Mouse (Mus musculus) midbrain, postnatal 0 days (tissue): ENCODE results near the gene Tsks. TPM values are rescaled to one million over a fixed set of nuclear protein-coding genes. Genes with fewer than 3 reads are reported as not detected.
A peak's percentile ranks its signal among the peaks of the same experiment; 100 is the strongest.

Experiments used
- ATAC-seq: fragments of 200-750 bp; cut with Nextera tagmentation; 2 replicates; pipeline ENCODE4 v1.8.0; 2017; ENCODE audit warnings: moderate number of reproducible peaks, mild to moderate bottlenecking, moderate TSS enrichment, moderate library complexity; ENCODE audit not compliant: low FRiP score
- DNase-seq: peaks from one replicate; pipeline ENCODE4 v3.0.0-alpha.2; 2015; ENCODE audit warnings: low spot score
- H3K27ac ChIP-seq: fragments of 300-500 bp; sonication (generic); 2 replicates; pipeline ENCODE4 v1.5.1; 2014; ENCODE audit warnings: low read depth, mild to moderate bottlenecking, low read length, mixed read lengths
- H3K27me3 ChIP-seq: fragments of 300-500 bp; sonication (generic); 2 replicates; pipeline ENCODE4 v1.6.1; 2014; ENCODE audit warnings: low read length, control low read depth, mixed read lengths; ENCODE audit not compliant: insufficient read depth
- H3K36me3 ChIP-seq: fragments of 300-500 bp; sonication (generic); 2 replicates; pipeline ENCODE4 v1.6.1; 2014; ENCODE audit warnings: low read length, control low read depth, mixed read lengths; ENCODE audit not compliant: insufficient read depth
- H3K4me1 ChIP-seq: fragments of 300-500 bp; sonication (generic); 2 replicates; pipeline ENCODE4 v1.6.1; 2014; ENCODE audit warnings: mild to moderate bottlenecking, control low read depth, antibody characterized with exemption, low read length, mixed read lengths; ENCODE audit not compliant: insufficient read depth
- H3K4me2 ChIP-seq: fragments of 300-500 bp; sonication (generic); 2 replicates; pipeline ENCODE4 v1.6.1; 2014; ENCODE audit warnings: low read depth, mild to moderate bottlenecking, low read length, mixed read lengths; ENCODE audit not compliant: poor library complexity, severe bottlenecking
- H3K4me3 ChIP-seq: fragments of 300-500 bp; sonication (generic); 2 replicates; pipeline ENCODE4 v1.5.1; 2014; ENCODE audit warnings: low read depth, mild to moderate bottlenecking, low read length, moderate library complexity
- H3K9ac ChIP-seq: fragments of 300-500 bp; sonication (generic); replicated peaks from 2 replicates; pipeline ENCODE4 v1.6.1; 2014; ENCODE audit warnings: mild to moderate bottlenecking, low read length, moderate library complexity, mixed read lengths; ENCODE audit not compliant: poor library complexity, severe bottlenecking
- H3K9me3 ChIP-seq: fragments of 300-500 bp; sonication (generic); 2 replicates; pipeline ENCODE4 v1.6.1; 2016; ENCODE audit warnings: low read length, control low read depth
- CTCF ChIP-seq: IDR thresholded peaks from 2 replicates; pipeline ENCODE4 v1.5.1; 2016; ENCODE audit warnings: antibody characterized with exemption, mild to moderate bottlenecking
- WGBS: fragments of 180-500 bp; shearing (Covaris S2); extraction: QIAGEN DNeasy Blood & Tissue Kit; methylation state at CpG from one replicate; pipeline ENCODE4 v1.1.7; 2014; 5-methylcytosine and 5-hydroxymethylcytosine counted together
- polyA plus RNA-seq: library from polyadenylated mRNA; unstranded; fragments of >200 nt; fragmentation: Nextera tagmentation; extraction: Ambion mirVana; gene quantifications from 2 replicates; pipeline ENCODE4 v1.2.1, GENCODE M21; 2015
- total RNA-seq: library from RNA; depleted of rRNA; stranded (reverse); fragments of >200 nt; gene quantifications from 2 replicates; pipeline ENCODE4 v1.2.3, GENCODE M21; 2014

Gene Tsks
- total and polyA plus RNA-seq, 2 experiments from 2014 or later = 0.12 TPM; not detected in 1

DNA sequence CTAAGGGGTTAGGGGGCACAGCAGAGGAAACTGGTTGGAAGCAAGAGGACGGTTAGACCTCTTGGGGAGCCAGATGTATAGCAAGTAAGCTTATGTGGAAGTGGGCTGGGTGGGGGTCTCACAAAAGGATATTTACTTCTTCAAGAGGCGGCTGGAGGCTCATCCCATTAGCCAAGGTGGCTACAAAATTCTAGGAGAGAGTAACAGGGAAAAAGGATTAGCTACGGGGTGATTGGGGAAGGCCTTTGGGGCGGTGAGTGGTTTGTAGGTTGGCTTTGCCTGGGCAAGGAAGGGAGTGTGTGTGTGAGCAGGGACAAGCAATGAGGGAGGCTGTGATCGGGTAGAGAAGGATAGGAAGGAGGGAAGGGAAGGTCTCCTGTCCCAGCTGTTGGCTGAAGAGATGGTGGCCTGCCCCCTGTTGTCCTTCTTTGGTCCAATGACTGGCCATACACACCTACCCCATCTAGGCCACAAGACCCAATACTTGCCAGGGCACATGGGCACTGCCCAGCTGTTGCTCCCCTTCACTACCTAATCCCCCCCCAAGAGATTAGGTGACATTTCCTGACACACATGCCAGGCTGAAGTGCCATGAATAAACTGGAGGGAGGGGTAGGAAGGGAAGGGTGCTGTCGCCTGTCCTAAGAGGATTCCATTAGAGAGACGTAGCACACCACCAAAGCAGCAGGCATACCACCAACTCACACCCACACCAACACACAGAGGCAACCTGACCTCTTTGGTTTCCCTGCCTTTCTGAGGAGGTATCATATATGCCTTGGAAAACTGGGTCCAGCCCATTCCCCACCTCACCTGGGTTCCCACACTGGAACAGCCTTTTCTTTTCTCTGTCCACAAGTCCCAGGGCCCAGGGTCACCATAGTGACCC, 41.2 kb downstream of the Tsks start:
- Histone ChIP-seq H3K27ac (no peak overlapping the region), H3K4me3 (no peak overlapping the region), H3K9ac (0 out of 2 replicates have a peak overlapping the region, but pooled peaks have one; percentile 24), H3K9me3 (no peaks in the 10 kb centered on the region), H3K27me3 (no peaks in the 10 kb centered on the region), H3K4me2 (peak overlapping the region; percentile 67), H3K4me1 (peaks cover 16% of the 10 kb centered on the region), H3K36me3 (peaks cover 38% of the 10 kb centered on the region)
- WGBS = 49% methylated on average over 7 of the region's 7 CpGs
- ATAC-seq (no peak), DNase-seq (no peak)
- peak; percentile 1; the same call in 1 of the 2 replicates for TF ChIP-seq CTCF

DNA sequence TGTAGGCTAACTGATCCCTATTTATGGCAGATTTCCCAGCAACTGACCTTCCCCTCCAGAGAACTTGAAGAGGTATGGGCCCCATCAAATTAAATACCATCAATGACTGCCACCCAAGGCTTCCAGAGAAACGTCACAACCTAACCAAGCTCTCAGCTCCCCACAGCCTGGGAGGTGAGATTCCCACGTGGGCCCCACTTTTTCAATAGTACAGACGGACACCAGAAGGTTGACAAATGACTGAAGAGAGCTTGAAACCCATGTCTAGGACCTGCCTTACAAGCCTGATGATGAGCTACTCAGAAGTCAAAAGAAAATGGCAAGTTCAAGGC, 41.8 kb downstream of the Tsks start:
- no peak for ATAC-seq
- no peaks in the 10 kb centered on the region for H3K9me3 ChIP-seq
- peaks cover 32% of the 10 kb centered on the region for H3K36me3 ChIP-seq
- H3K4me3 ChIP-seq = peak overlapping the region; percentile 87
- H3K4me1 ChIP-seq = peaks cover 16% of the 10 kb centered on the region
- H3K27me3 ChIP-seq = no peaks in the 10 kb centered on the region
- no peak overlapping the region for H3K9ac ChIP-seq
- no peak for TF ChIP-seq CTCF
- peak overlapping the region; percentile 67 for H3K4me2 ChIP-seq
- WGBS = 36% methylated on average over 3 of the region's 3 CpGs
- H3K27ac ChIP-seq = no peak overlapping the region
- DNase-seq = no peak

DNA sequence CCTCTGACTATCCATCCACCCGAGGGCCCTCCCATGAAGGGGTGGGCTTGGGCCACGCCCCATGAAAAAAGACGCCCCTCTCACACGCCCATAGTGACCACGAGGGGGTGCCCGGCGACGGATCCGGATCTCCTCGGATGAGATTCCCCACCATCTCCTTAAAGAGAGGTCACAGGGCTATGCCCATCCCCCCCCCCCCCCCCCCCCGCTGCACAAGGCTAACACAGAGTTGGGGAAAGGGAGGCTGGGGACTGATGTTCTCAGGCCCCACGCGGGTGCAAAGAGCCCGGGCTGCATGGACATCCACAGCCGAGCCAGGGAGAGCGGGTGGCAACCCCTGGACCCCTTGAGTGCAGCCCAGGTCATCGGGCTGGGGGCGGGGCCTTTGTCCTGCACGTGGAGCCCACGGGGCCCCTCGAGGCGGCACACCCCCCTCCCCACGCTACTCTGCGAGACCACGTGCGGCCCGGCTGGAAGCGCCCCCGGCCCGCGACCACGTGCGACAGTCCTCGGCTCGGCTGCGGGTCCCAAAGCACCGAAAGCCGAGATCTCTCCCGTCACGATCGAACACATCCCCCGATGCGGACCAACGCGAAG, 42.7 kb downstream of the Tsks start:
- no peaks in the 10 kb centered on the region for H3K27me3 ChIP-seq
- H3K4me3 ChIP-seq = peak overlapping the region; percentile 87
- TF ChIP-seq CTCF = peak; percentile 60
- ATAC-seq (peak; percentile 14), DNase-seq (peak; percentile 79)
- peak overlapping the region; percentile 67 for H3K4me2 ChIP-seq
- peak overlapping the region; percentile 98 for H3K27ac ChIP-seq
- WGBS = 0% methylated on average over 37 of the region's 45 CpGs
- H3K9ac ChIP-seq = peak overlapping the region; percentile 96
- H3K4me1 ChIP-seq = peaks cover 16% of the 10 kb centered on the region
- H3K9me3 ChIP-seq = no peaks in the 10 kb centered on the region
- H3K36me3 ChIP-seq = peaks cover 25% of the 10 kb centered on the region

DNA sequence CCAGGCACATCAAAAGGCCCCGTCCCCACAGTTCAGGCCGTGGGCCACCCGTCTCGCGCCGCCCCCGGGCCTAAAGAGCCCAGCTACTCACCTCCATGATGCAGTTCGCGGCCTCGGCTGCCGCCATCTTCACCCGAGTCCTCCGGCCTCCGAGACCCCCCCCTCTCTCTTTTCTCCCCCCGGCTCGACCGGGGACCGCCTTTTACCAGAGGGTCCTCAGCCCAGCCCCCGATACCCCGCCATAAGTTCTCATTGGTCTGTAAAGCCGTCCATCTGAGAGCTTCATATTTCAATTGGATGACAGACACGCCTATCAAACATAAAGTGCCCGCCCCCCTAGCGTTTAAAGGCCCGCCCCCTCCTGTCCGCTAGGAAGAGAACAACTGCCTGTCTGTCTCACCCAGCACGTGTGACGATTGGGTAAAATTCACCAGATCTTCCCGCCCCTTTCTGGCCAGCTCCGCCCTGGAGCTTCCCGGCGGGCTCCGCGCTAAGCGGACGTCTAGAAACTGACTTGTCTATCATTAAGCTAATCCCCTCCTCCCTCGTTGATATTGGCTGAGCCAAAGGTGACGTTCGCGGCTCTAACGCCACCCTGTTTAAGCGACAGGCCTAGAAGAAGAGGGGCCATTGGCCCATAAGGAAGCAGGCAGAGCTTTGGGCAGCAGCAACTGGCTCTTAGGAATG, 43.3 kb downstream of the Tsks start, which contains the start of gene Prmt1:
Gene Prmt1, minus strand, starts transcription at position 377 of the 687 bp plus-strand sequence.
- DNase-seq (peak; percentile 100), ATAC-seq (peak; percentile 96)
- peak within 1 kb of the TSS; percentile 75 for H3K4me2 ChIP-seq
- H3K9me3 ChIP-seq = no peaks in the 10 kb centered on the region
- no peaks in the 10 kb centered on the region for H3K27me3 ChIP-seq
- H3K27ac ChIP-seq = peak within 1 kb of the TSS; percentile 98
- H3K4me3 ChIP-seq = peak within 1 kb of the TSS; percentile 87
- WGBS = under 1% methylated on average over 42 of the region's 42 CpGs
- H3K36me3 ChIP-seq = peaks cover 19% of the 10 kb centered on the region
- TF ChIP-seq CTCF = no peak
- H3K4me1 ChIP-seq = peaks cover 16% of the 10 kb centered on the region
- peak within 1 kb of the TSS; percentile 96 for H3K9ac ChIP-seq

DNA sequence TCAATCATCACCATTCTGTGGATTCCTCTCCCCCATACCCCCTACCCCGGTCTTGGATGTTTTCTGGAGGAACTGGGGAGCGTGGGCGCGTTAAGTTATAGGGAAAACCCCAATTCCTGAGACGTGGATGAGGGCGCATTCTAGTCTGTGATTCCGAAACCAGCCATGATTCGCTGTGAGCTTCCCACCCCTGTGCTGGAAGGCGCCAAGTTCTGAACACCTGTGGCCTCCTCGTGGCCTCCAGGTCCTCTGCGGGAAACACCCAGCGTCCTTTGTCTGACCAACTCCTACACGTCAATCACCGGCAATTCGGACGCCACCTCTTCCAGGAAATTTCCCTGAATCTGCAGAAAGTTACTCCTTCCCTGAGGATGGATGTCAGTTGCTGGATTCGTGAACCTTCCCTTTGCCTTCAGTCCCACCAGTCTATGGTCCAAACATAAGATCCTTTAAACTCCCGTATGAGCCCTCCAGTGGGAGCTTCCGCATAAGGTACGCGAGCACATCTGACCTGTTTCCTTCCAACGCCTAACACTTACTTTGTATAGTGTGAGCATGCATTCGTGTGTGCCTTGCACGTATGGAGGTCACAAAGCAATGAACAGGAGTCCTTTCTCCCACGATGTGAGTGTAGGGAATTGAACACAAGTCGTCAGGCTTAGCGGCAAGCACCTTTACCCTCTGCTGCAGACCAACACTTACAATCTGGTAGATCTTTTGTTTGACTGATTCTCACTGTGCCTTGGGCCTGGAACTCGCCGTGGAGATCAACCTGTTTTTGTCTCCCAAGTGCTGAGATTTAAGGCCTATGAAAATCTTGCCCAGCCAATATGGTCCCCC, 44.1 kb downstream of the Tsks start:
- peak overlapping the region; percentile 87 for H3K4me3 ChIP-seq
- ATAC-seq (peak; percentile 8), DNase-seq (no peak)
- peaks cover 11% of the 10 kb centered on the region; the same call in 1 of the 2 replicates for H3K36me3 ChIP-seq
- peak overlapping the region; percentile 75 for H3K4me2 ChIP-seq
- H3K9ac ChIP-seq = peak overlapping the region; percentile 72
- H3K27ac ChIP-seq = peak overlapping the region; percentile 93
- H3K4me1 ChIP-seq = peaks cover 16% of the 10 kb centered on the region
- under 1% methylated on average over 29 of the region's 29 CpGs for WGBS
- H3K9me3 ChIP-seq = no peaks in the 10 kb centered on the region
- H3K27me3 ChIP-seq = no peaks in the 10 kb centered on the region
- TF ChIP-seq CTCF = no peak
